Mouse (Mus musculus): Measurements from ENCODE around the gene Prss42.
"Not testable (repeated sequence)": the region's sequence is repeated elsewhere in the genome, so short reads cannot be mapped to it uniquely, and the experiment has no call there.

Gene Prss42

GRCm38 (mm10) chr9:110790462-110790861 is 7.5 kb upstream of the Prss42 start:
- DNase-seq (ENCODE audit: low spot score): peak; percentile 21

GRCm38 (mm10) chr9:110797013-110797412 is 953 bp upstream of the Prss42 start:
- DNase-seq (ENCODE audit: low spot score): no peak

GRCm38 (mm10) chr9:110800834-110801479 is 3.0 kb downstream of the Prss42 start:
- DNase-seq (ENCODE audit: low spot score): no peak

GRCm38 (mm10) chr9:110803294-110803693 is 5.3 kb downstream of the Prss42 start:
- DNase-seq (ENCODE audit: low spot score): no peak

GRCm38 (mm10) chr9:110810051-110810450 is 12.1 kb downstream of the Prss42 start:
- no peak for DNase-seq (ENCODE audit: low spot score)

- no peak for DNase-seq (ENCODE audit: low spot score)
Measured at GRCm38 (mm10) chr9:110813789-110814188, 15.8 kb downstream of the Prss42 start, which contains the start of gene Prss44. TSS of gene Prss44 (plus strand) at chr9:110813994.

- DNase-seq (ENCODE audit: low spot score): not testable (repeated sequence)
Measured at GRCm38 (mm10) chr9:110820546-110820945, 22.6 kb downstream of the Prss42 start.

- no peak for DNase-seq (ENCODE audit: low spot score)
Measured at GRCm38 (mm10) chr9:110821436-110821835, 23.5 kb downstream of the Prss42 start.

GRCm38 (mm10) chr9:110825426-110825825 is 27.5 kb downstream of the Prss42 start:
- DNase-seq (ENCODE audit: low spot score): no peak

GRCm38 (mm10) chr9:110825832-110826231 is 27.9 kb downstream of the Prss42 start:
- DNase-seq (ENCODE audit: low spot score): no peak

- no peak for DNase-seq (ENCODE audit: low spot score)
Measured at GRCm38 (mm10) chr9:110826390-110826789, 28.4 kb downstream of the Prss42 start, which contains the start of gene Prss43. TSS of gene Prss43 (plus strand) at chr9:110826690.

GRCm38 (mm10) chr9:110833021-110833420 is 35.1 kb downstream of the Prss42 start:
- DNase-seq (ENCODE audit: low spot score): no peak

GRCm38 (mm10) chr9:110834411-110834810 is 36.4 kb downstream of the Prss42 start, which contains the start of gene Prss45:
TSS of gene Prss45 (plus strand) at chr9:110834588.
- no peak for DNase-seq (ENCODE audit: low spot score)

- no peak for DNase-seq (ENCODE audit: low spot score)
Measured at GRCm38 (mm10) chr9:110834961-110835360, 37.0 kb downstream of the Prss42 start.

- DNase-seq (ENCODE audit: low spot score): peak; percentile 45
Measured at GRCm38 (mm10) chr9:110836112-110836511, 38.1 kb downstream of the Prss42 start.

- DNase-seq (ENCODE audit: low spot score): no peak
Measured at GRCm38 (mm10) chr9:110840905-110841304, 42.9 kb downstream of the Prss42 start.

- peak; percentile 74 for DNase-seq (ENCODE audit: low spot score)
Measured at GRCm38 (mm10) chr9:110841438-110841837, 43.5 kb downstream of the Prss42 start.

- no peak for DNase-seq (ENCODE audit: low spot score)
Measured at GRCm38 (mm10) chr9:110844206-110844605, 46.2 kb downstream of the Prss42 start, which contains the start of gene Prss46. TSS of gene Prss46 (plus strand) at chr9:110844506.

- DNase-seq (ENCODE audit: low spot score): peak; percentile 23
Measured at GRCm38 (mm10) chr9:110849162-110849561, 51.2 kb downstream of the Prss42 start.

All from adipocyte (in vitro differentiated cells).